ENCODE assay signal across 10 mouse cellular contexts in genomic region chr4:66450115-66450514, GRCm38 (mm10). TPM values are rescaled to one million over a fixed set of nuclear protein-coding genes. Genes with fewer than 3 reads are reported as not detected.
A peak's percentile ranks its signal among the peaks of the same experiment; 100 is the strongest.
DNase-seq lines count a peak whose midpoint lies in the region; ATAC-seq and TF ChIP-seq lines count a peak whose summit lies in the region.
"Had no signal": no experiment of that assay in that cellular context is flagged by ENCODE, and none has a peak within 500 bp of the region (broad histone marks: within the 10 kb centered on the region; RNA-seq: fewer than 3 reads in every experiment).

No protein-coding gene starts in this region.

- no peak overlapping the region for H3K27ac ChIP-seq in liver, adult 2 months (replicated peaks; ENCODE audit: insufficient read depth, low read depth, low read length)
- no peak overlapping the region for H3K27ac ChIP-seq in liver, embryonic 11.5 days (ENCODE audit: low read depth, low read length)
- no peak overlapping the region for H3K27ac ChIP-seq in neural tube, embryonic 11.5 days (ENCODE audit: low read depth, low read length)
- no peak overlapping the region for H3K27ac ChIP-seq in intestine, embryonic 15.5 days
- H3K27ac ChIP-seq: embryonic facial prominence, embryonic 13.5 days had no signal

- no peaks in the 10 kb centered on the region for H3K4me1 ChIP-seq in liver, adult 2 months (ENCODE audit: control insufficient read depth, insufficient read depth, low read length)
- no peaks in the 10 kb centered on the region for H3K4me1 ChIP-seq in liver, embryonic 11.5 days (replicated peaks; ENCODE audit: control insufficient read depth, insufficient read depth, low read length)
- no peaks in the 10 kb centered on the region for H3K4me1 ChIP-seq in neural tube, embryonic 11.5 days (ENCODE audit: control insufficient read depth, insufficient read depth, low read length)
- H3K4me1 ChIP-seq in intestine, embryonic 15.5 days (replicated peaks) = no peaks in the 10 kb centered on the region
- H3K4me1 ChIP-seq: embryonic facial prominence, embryonic 13.5 days had no signal

- no peaks in the 10 kb centered on the region for H3K9me3 ChIP-seq in liver, embryonic 11.5 days (ENCODE audit: control insufficient read depth, low read length)
- H3K9me3 ChIP-seq in neural tube, embryonic 11.5 days (ENCODE audit: control insufficient read depth, low read length) = no peaks in the 10 kb centered on the region
- H3K9me3 ChIP-seq in intestine, embryonic 15.5 days = no peaks in the 10 kb centered on the region
- H3K9me3 ChIP-seq: embryonic facial prominence, embryonic 13.5 days had no signal

- no peak for TF ChIP-seq CTCF in liver, adult 2 months (IDR thresholded peaks at IDR 0.05; ENCODE audit: low read depth, low read length)

- 27% methylated on average over 3 of the region's 3 CpGs for WGBS in liver, adult 2 months
- 29% methylated on average over 3 of the region's 3 CpGs for WGBS in liver, embryonic 11.5 days
- 48% methylated on average over 3 of the region's 3 CpGs for WGBS in neural tube, embryonic 11.5 days
- 18% methylated on average over 3 of the region's 3 CpGs for WGBS in intestine, embryonic 15.5 days

- no peak for ATAC-seq in liver, embryonic 11.5 days (replicated peaks; ENCODE audit: low FRiP score)
- no peak for ATAC-seq in neural tube, embryonic 11.5 days (ENCODE audit: insufficient read depth, low FRiP score, low TSS enrichment)
- no peak for ATAC-seq in intestine, embryonic 15.5 days
- ATAC-seq: activated CD4-positive, CD25-positive, alpha-beta regulatory T cell, adult 4 months had no signal

- no peak overlapping the region for H3K9ac ChIP-seq in liver, adult 2 months (ENCODE audit: low read depth, low read length)
- H3K9ac ChIP-seq in liver, embryonic 11.5 days (ENCODE audit: low read depth, low read length) = no peak overlapping the region
- H3K9ac ChIP-seq in neural tube, embryonic 11.5 days (ENCODE audit: low read length) = no peak overlapping the region
- no peak overlapping the region for H3K9ac ChIP-seq in intestine, embryonic 15.5 days
- H3K9ac ChIP-seq: embryonic facial prominence, embryonic 13.5 days had no signal

- no peaks in the 10 kb centered on the region for H3K36me3 ChIP-seq in liver, adult 2 months (ENCODE audit: control insufficient read depth, insufficient read depth, low read length)
- H3K36me3 ChIP-seq in liver, embryonic 11.5 days (ENCODE audit: control insufficient read depth, insufficient read depth, low read length) = no peaks in the 10 kb centered on the region
- H3K36me3 ChIP-seq in neural tube, embryonic 11.5 days (ENCODE audit: control insufficient read depth, insufficient read depth, low read length) = no peaks in the 10 kb centered on the region
- no peaks in the 10 kb centered on the region for H3K36me3 ChIP-seq in intestine, embryonic 15.5 days
- H3K36me3 ChIP-seq: embryonic facial prominence, embryonic 13.5 days had no signal

- DNase-seq in cerebellum, postnatal 10 days = peak; percentile 7 to 43
- DNase-seq in cerebellum, adult 11 months = no peak
- peak; percentile 16 for DNase-seq in liver, adult 2 months (ENCODE audit: extremely low read depth, low read depth, low spot score)
- DNase-seq in liver, embryonic 11.5 days (ENCODE audit: low spot score) = no peak
- peak; percentile 4 for DNase-seq in kidney, adult 11 months
- peak; percentile 12 for DNase-seq in neural tube, embryonic 11.5 days (ENCODE audit: low spot score)
- DNase-seq in gastrocnemius, postnatal 10 days = no peak

- H3K4me3 ChIP-seq in liver, adult 2 months (ENCODE audit: insufficient read depth, low read depth, low read length) = no peak overlapping the region
- no peak overlapping the region for H3K4me3 ChIP-seq in liver, embryonic 11.5 days (ENCODE audit: low read depth, low read length)
- H3K4me3 ChIP-seq in neural tube, embryonic 11.5 days (ENCODE audit: low read depth, low read length) = no peak overlapping the region
- no peak overlapping the region for H3K4me3 ChIP-seq in intestine, embryonic 15.5 days (replicated peaks)
- H3K4me3 ChIP-seq: embryonic facial prominence, embryonic 13.5 days had no signal

- H3K79me2 ChIP-seq in liver, adult 2 months (ENCODE audit: control insufficient read depth, insufficient read depth, low read length) = no peaks in the 10 kb centered on the region

- TF ChIP-seq POLR2A in liver, adult 2 months (IDR thresholded peaks at IDR 0.05; ENCODE audit: extremely low read depth, insufficient read depth, low read length) = no peak

- H3K4me2 ChIP-seq in liver, embryonic 11.5 days = no peak overlapping the region
- H3K4me2 ChIP-seq in neural tube, embryonic 11.5 days (ENCODE audit: low read depth) = no peak overlapping the region
- H3K4me2 ChIP-seq in intestine, embryonic 15.5 days (replicated peaks) = no peak overlapping the region
- H3K4me2 ChIP-seq: embryonic facial prominence, embryonic 13.5 days had no signal

- H3K27me3 ChIP-seq in liver, adult 2 months (ENCODE audit: control insufficient read depth, insufficient read depth, low read length) = no peaks in the 10 kb centered on the region
- no peaks in the 10 kb centered on the region for H3K27me3 ChIP-seq in liver, embryonic 11.5 days (replicated peaks; ENCODE audit: control insufficient read depth, insufficient read depth, low read length)
- H3K27me3 ChIP-seq in neural tube, embryonic 11.5 days (ENCODE audit: control insufficient read depth, insufficient read depth, low read length) = no peaks in the 10 kb centered on the region
- H3K27me3 ChIP-seq in intestine, embryonic 15.5 days (replicated peaks) = no peaks in the 10 kb centered on the region
- H3K27me3 ChIP-seq: embryonic facial prominence, embryonic 13.5 days had no signal

RNA-seq across cellular contexts. Expression of gene Astn2, which starts 45.7 kb away (rescaled TPM):
- total RNA-seq in liver, adult 2 months (2014; rRNA removed) = 1.2 and 1.3 TPM in 2 replicates
- 0.52 and 0.77 TPM in 2 replicates for polyA plus RNA-seq in liver, adult 2 months (2012; rRNA removed)
- 0.05 and 0.09 TPM in 2 replicates for polyA plus RNA-seq in liver, embryonic 11.5 days (2014; fragmentation: Nextera tagmentation; extraction: Ambion mirVana)
- 0.52 and 0.66 TPM in 2 replicates for polyA plus RNA-seq in neural tube, embryonic 11.5 days (2014; fragmentation: Nextera tagmentation; extraction: Ambion mirVana)
- 1 to 10 TPM; 1.0 to 1.7 TPM for total RNA-seq in gastrocnemius, postnatal 10 days (2021)
- polyA plus RNA-seq in intestine, embryonic 15.5 days (2015; fragmentation: Nextera tagmentation; extraction: Ambion mirVana) = 0.55 and 0.57 TPM in 2 replicates
- polyA plus RNA-seq: activated CD4-positive, CD25-positive, alpha-beta regulatory T cell, adult 4 months had no signal

Comparison
In these comparisons a context has a peak if more than half of its experiments do, and no peak if none do; other contexts are left out.
1. DNase-seq: peak in cerebellum, postnatal 10 days (2 of 2), liver, adult 2 months (single experiment), kidney, adult 11 months (single experiment) and neural tube, embryonic 11.5 days (single experiment); none in cerebellum, adult 11 months (single experiment), liver, embryonic 11.5 days (single experiment) and gastrocnemius, postnatal 10 days (single experiment).